Mouse (Mus musculus) liver, embryonic 11.5 days (tissue): Measurements from ENCODE around the gene Oprd1. TPM values are rescaled to one million over a fixed set of nuclear protein-coding genes. Genes with fewer than 3 reads are reported as not detected.
A peak's percentile ranks its signal among the peaks of the same experiment; 100 is the strongest.

Source experiments
- ATAC-seq: fragments of 200-750 bp; cut with Nextera tagmentation; replicated peaks from 2 replicates; pipeline ENCODE4 v1.8.0; 2017; ENCODE audit warnings: moderate number of reproducible peaks, mild to moderate bottlenecking, moderate TSS enrichment, moderate library complexity; ENCODE audit not compliant: low FRiP score
- DNase-seq: peaks from one replicate; pipeline ENCODE4 v3.0.0-alpha.2; 2017; ENCODE audit warnings: low spot score
- H3K27ac ChIP-seq: fragments of 300-500 bp; sonication (generic); 2 replicates; pipeline ENCODE4 v1.5.1; 2014; ENCODE audit warnings: mild to moderate bottlenecking, low read depth, low read length, control low read depth
- H3K27me3 ChIP-seq: fragments of 300-500 bp; sonication (generic); replicated peaks from 2 replicates; pipeline ENCODE4 v1.6.1; 2014; ENCODE audit warnings: low read length, mixed read lengths; ENCODE audit not compliant: control insufficient read depth, insufficient read depth
- H3K36me3 ChIP-seq: fragments of 300-500 bp; sonication (generic); 2 replicates; pipeline ENCODE4 v1.6.1; 2014; ENCODE audit warnings: mild to moderate bottlenecking, low read length, moderate library complexity, mixed read lengths; ENCODE audit not compliant: control insufficient read depth, insufficient read depth
- H3K4me1 ChIP-seq: fragments of 300-500 bp; sonication (generic); replicated peaks from 2 replicates; pipeline ENCODE4 v1.6.1; 2014; ENCODE audit warnings: low read length, mixed read lengths; ENCODE audit not compliant: control insufficient read depth, insufficient read depth
- H3K4me2 ChIP-seq: fragments of 300-500 bp; sonication (generic); 2 replicates; pipeline ENCODE4 v1.6.1; 2014; ENCODE audit warnings: mild to moderate bottlenecking, control low read depth, moderate library complexity
- H3K4me3 ChIP-seq: fragments of 300-500 bp; sonication (generic); 2 replicates; pipeline ENCODE4 v1.5.1; 2014; ENCODE audit warnings: low read depth, low read length, control low read depth
- H3K9ac ChIP-seq: fragments of 300-500 bp; sonication (generic); 2 replicates; pipeline ENCODE4 v1.6.1; 2014; ENCODE audit warnings: low read depth, low read length, control low read depth
- H3K9me3 ChIP-seq: fragments of 300-500 bp; sonication (generic); 2 replicates; pipeline ENCODE4 v1.6.1; 2016; ENCODE audit warnings: low read length, inconsistent platforms, mixed read lengths; ENCODE audit not compliant: control insufficient read depth
- WGBS: fragments of 180-500 bp; shearing (Covaris S2); extraction: QIAGEN DNeasy Blood & Tissue Kit; methylation state at CpG from one replicate; pipeline ENCODE4 v1.1.7; 2014; 5-methylcytosine and 5-hydroxymethylcytosine counted together
- polyA plus RNA-seq: library from polyadenylated mRNA; unstranded; fragments of >200 nt; fragmentation: Nextera tagmentation; extraction: Ambion mirVana; gene quantifications from 2 replicates; pipeline ENCODE4 v1.2.1, GENCODE M21; 2014

The Oprd1 gene
- polyA plus RNA-seq, 1 experiment from 2014 or later = 0.45 TPM

DNA sequence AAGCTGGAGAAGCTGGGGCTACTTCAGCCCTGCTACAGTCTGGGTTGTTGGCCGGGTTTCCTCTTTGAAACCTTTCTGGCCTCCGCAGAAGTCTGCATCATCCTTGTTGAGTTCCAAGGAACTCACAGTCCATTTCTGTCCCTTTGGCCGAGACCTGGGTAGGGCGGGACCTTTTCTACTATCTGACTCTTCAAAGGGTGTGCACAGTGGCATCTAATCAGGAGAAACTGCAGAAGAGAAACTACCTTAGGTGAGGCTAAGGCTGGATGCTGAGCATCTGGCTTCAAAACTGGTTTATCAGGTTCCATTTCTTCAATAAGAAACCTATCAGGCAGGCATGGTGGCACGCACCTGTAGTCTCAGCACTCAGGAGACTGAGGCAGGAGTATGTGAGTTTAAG lies 79.7 kb downstream of the Oprd1 start:
- Histone ChIP-seq H3K27ac (no peak overlapping the region), H3K9ac (no peak overlapping the region), H3K4me3 (no peak overlapping the region), H3K9me3 (no peaks in the 10 kb centered on the region), H3K36me3 (peaks cover 5% of the 10 kb centered on the region), H3K4me2 (no peak overlapping the region), H3K4me1 (peaks cover 87% of the 10 kb centered on the region), H3K27me3 (no peaks in the 10 kb centered on the region)
- no peak for DNase-seq
- ATAC-seq = no peak
- 87% methylated on average over 5 of the region's 5 CpGs for WGBS

DNA sequence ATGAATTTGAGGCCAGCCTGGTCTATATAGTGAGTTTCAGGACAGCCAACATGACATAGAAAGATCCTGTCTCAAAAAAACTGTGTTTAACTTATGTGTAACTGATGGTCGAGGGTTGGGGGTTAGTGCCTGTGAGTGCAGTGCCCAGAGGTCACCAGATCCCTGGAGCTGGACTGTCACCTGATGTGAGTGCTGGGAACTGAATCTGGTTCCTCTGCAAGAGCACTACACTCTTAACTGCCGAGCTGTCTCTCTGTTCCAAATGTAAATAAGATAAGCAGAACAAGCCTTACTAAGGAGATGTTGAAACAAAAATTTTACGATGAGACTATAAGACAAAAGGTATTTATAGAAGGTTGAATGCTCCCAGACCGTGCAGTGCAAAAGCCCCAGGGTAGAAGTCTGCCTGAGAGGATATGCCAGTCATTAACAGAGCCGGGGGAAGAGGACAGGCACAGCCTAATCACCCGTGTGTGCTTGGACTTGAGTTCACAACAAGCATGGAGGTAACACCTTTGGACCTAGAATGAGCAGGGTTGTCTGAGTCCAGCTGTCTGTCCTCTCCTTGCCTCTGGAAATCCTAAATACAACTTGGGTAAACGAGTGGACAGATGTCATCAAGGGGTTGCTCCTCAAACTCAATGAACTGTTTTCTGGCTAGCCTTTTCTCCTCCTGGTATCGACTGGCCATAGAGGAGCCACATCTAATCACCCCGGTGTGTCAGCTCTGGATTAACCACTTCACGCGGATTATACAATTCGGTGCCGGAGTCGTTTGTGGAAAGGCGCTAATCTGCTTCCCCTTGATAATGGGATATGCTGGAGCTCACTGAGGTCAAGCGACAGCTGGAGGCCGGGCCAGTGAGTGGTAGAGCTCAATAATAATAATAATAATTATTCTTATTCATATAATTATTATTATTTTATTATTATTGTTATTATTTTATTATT lies 81.1 kb downstream of the Oprd1 start:
- ATAC-seq (no peak), DNase-seq (no peak)
- Histone ChIP-seq H3K4me1 (peaks cover 82% of the 10 kb centered on the region), H3K9me3 (no peaks in the 10 kb centered on the region), H3K27ac (peak overlapping the region; percentile 41), H3K27me3 (no peaks in the 10 kb centered on the region), H3K36me3 (peaks cover 5% of the 10 kb centered on the region), H3K4me3 (no peak overlapping the region), H3K4me2 (no peak overlapping the region), H3K9ac (no peak overlapping the region)
- 55% methylated on average over 17 of the region's 17 CpGs for WGBS

DNA sequence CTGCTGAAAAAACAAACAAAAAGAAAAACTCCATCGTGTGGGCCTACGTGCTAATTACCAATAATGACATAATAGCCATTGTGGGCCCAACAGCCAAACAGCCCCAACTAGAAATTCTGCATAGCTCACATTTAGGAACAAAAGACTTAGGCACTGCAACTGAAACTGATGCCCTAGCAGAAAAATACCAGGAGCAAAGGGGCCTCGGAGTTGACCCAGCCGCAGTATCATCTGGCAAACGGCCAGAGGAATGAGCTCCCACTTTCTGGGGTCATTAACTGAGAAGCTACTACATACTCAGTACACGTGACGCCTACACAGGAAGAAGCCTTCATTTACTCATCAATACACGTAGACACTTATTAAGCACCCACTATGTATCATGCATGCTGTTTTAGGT lies 82.0 kb downstream of the Oprd1 start:
- Histone ChIP-seq H3K9ac (no peak overlapping the region), H3K9me3 (no peaks in the 10 kb centered on the region), H3K27ac (0 out of 2 replicates have a peak overlapping the region, but pooled peaks have one; percentile 41), H3K27me3 (no peaks in the 10 kb centered on the region), H3K4me3 (no peak overlapping the region), H3K4me2 (no peak overlapping the region), H3K36me3 (peaks cover 5% of the 10 kb centered on the region), H3K4me1 (peaks cover 73% of the 10 kb centered on the region)
- WGBS = 86% methylated on average over 8 of the region's 8 CpGs
- DNase-seq = no peak
- no peak for ATAC-seq

Other genes with a start within 250 kb of the Oprd1 start
- 0.78 and 1.2 TPM in 2 replicates for gene Tmem200b, start 222.7 kb downstream of the Oprd1 start, polyA plus RNA-seq
- gene Gm10300, start 69.8 kb downstream of the Oprd1 start, polyA plus RNA-seq = 0.10 and 0.11 TPM in 2 replicates
- gene Epb41, start 69.2 kb downstream of the Oprd1 start, polyA plus RNA-seq = 108 and 116 TPM in 2 replicates
- gene Ythdf2, start 67.8 kb upstream of the Oprd1 start, polyA plus RNA-seq = 82.6 and 87.3 TPM in 2 replicates
- 25.4 and 26.8 TPM in 2 replicates for gene Gmeb1, start 117.1 kb upstream of the Oprd1 start, polyA plus RNA-seq
- 80.2 and 83.8 TPM in 2 replicates for gene Taf12, start 129.9 kb upstream of the Oprd1 start, polyA plus RNA-seq
- gene Rab42, start 158.9 kb upstream of the Oprd1 start, polyA plus RNA-seq = 0.75 and 1.5 TPM in 2 replicates
- gene Trnau1ap, start 185.1 kb upstream of the Oprd1 start, polyA plus RNA-seq = 80.1 and 89.3 TPM in 2 replicates
- 99.8 and 105 TPM in 2 replicates for gene Rcc1, start 209.1 kb upstream of the Oprd1 start, polyA plus RNA-seq